In genomic region chr11:98544890-98545677, GRCm38 (mm10) we compare ENCODE assay signal across 10 mouse cellular contexts. TPM values are rescaled to one million over a fixed set of nuclear protein-coding genes. Genes with fewer than 3 reads are reported as not detected.
A peak's percentile ranks its signal among the peaks of the same experiment; 100 is the strongest.
DNase-seq lines count a peak whose midpoint lies in the region; ATAC-seq and TF ChIP-seq lines count a peak whose summit lies in the region.
"Had no signal": no experiment of that assay in that cellular context is flagged by ENCODE, and none has a peak within 500 bp of the region (broad histone marks: within the 10 kb centered on the region; RNA-seq: fewer than 3 reads in every experiment).

No protein-coding gene starts in this region.

- no peak overlapping the region for H3K27ac ChIP-seq in gastrocnemius, adult 2 months
- no peak overlapping the region for H3K27ac ChIP-seq in liver, embryonic 11.5 days (ENCODE audit: low read depth, low read length)

- no peaks in the 10 kb centered on the region for H3K9me3 ChIP-seq in liver, embryonic 11.5 days (ENCODE audit: control insufficient read depth, low read length)

- TF ChIP-seq CTCF in gastrocnemius, adult 2 months (IDR thresholded peaks at IDR 0.05), result no peak

- no peak for ATAC-seq in liver, embryonic 11.5 days (replicated peaks; ENCODE audit: low FRiP score)

- H3K4me3 ChIP-seq in gastrocnemius, adult 2 months, result peak overlapping the region; percentile 64
- peak overlapping the region; percentile 41 for H3K4me3 ChIP-seq in liver, embryonic 11.5 days (ENCODE audit: low read depth, low read length)

- H3K4me1 ChIP-seq in liver, embryonic 11.5 days (replicated peaks; ENCODE audit: control insufficient read depth, insufficient read depth, low read length), result peaks cover 6% of the 10 kb centered on the region; the same call in 1 of the 2 replicates

- no peak for DNase-seq in gastrocnemius, adult 2 months
- no peak for DNase-seq in gastrocnemius, postnatal 25 days
- peak; percentile 29 for DNase-seq in thymus, postnatal 0 days (ENCODE audit: low spot score)
- no peak for DNase-seq in thymus, postnatal 10 days (ENCODE audit: low spot score in 2 of 2)
- DNase-seq in liver, embryonic 11.5 days (ENCODE audit: low spot score), result no peak
- no peak for DNase-seq in right cerebral cortex, postnatal 25 days
- DNase-seq in urinary bladder, postnatal 4 days (ENCODE audit: low spot score in 2 of 2), result no peak
- no peak for DNase-seq in frontal cortex, postnatal 10 days (ENCODE audit: low spot score in 2 of 2)

- intact Hi-C loops in gastrocnemius, adult 2 months (cut with DNase I), result no loop called here

- no peaks in the 10 kb centered on the region for H3K36me3 ChIP-seq in liver, embryonic 11.5 days (ENCODE audit: control insufficient read depth, insufficient read depth, low read length)

- H3K9ac ChIP-seq in liver, embryonic 11.5 days (ENCODE audit: low read depth, low read length), result no peak overlapping the region

- H3K4me2 ChIP-seq in liver, embryonic 11.5 days, result peak overlapping the region; percentile 65

- peaks cover 73% of the 10 kb centered on the region for H3K27me3 ChIP-seq in liver, embryonic 11.5 days (replicated peaks; ENCODE audit: control insufficient read depth, insufficient read depth, low read length)

- WGBS in liver, embryonic 11.5 days, result 4% methylated on average over 16 of the region's 16 CpGs

RNA-seq across cellular contexts. Expression of gene Ikzf3, which starts 0.7 kb away (rescaled TPM):
- under 1 TPM in 1 of 2 experiments, not detected in 1; 0.22 TPM for total RNA-seq in gastrocnemius, adult 2 months (2021)
- total RNA-seq in gastrocnemius, postnatal 25 days (2021), result under 1 TPM in 1 of 2 experiments, not detected in 1; 0.15 TPM
- polyA plus RNA-seq in thymus, postnatal 0 days (2015; fragmentation: Nextera tagmentation; extraction: Ambion mirVana), result 42.6 and 59.5 TPM in 2 replicates
- 0.04 and 0.32 TPM in 2 replicates for polyA plus RNA-seq in liver, embryonic 11.5 days (2014; fragmentation: Nextera tagmentation; extraction: Ambion mirVana)
- polyA plus RNA-seq: C2C12 had no signal

RNA-seq across cellular contexts. Expression of gene Zpbp2, which starts 5.8 kb away (rescaled TPM):
- total RNA-seq in gastrocnemius, adult 2 months (2021), result not detected
- not detected for total RNA-seq in gastrocnemius, postnatal 25 days (2021)
- polyA plus RNA-seq in thymus, postnatal 0 days (2015; fragmentation: Nextera tagmentation; extraction: Ambion mirVana), result 2.3 and 2.4 TPM in 2 replicates
- polyA plus RNA-seq in liver, embryonic 11.5 days (2014; fragmentation: Nextera tagmentation; extraction: Ambion mirVana), result 0.40 and 0.42 TPM in 2 replicates
- total RNA-seq: hematopoietic stem cell, adult 5-6 weeks had no signal
- polyA plus RNA-seq: C2C12 had no signal

RNA-seq across cellular contexts. Expression of gene Ormdl3, which starts 42.1 kb away (rescaled TPM):
- total RNA-seq in gastrocnemius, adult 2 months (2021), result 10 to 100 TPM; 24.5 to 25.7 TPM
- 10 to 100 TPM; 19.9 to 28.2 TPM for total RNA-seq in gastrocnemius, postnatal 25 days (2021)
- 37.6 and 38.5 TPM in 2 replicates for polyA plus RNA-seq in thymus, postnatal 0 days (2015; fragmentation: Nextera tagmentation; extraction: Ambion mirVana)
- polyA plus RNA-seq in liver, embryonic 11.5 days (2014; fragmentation: Nextera tagmentation; extraction: Ambion mirVana), result 10.9 and 11.7 TPM in 2 replicates

RNA-seq across cellular contexts. Expression of gene Lrrc3c, which starts 53.0 kb away (rescaled TPM):
- not detected for total RNA-seq in gastrocnemius, adult 2 months (2021)
- total RNA-seq in gastrocnemius, postnatal 25 days (2021), result not detected
- polyA plus RNA-seq in thymus, postnatal 0 days (2015; fragmentation: Nextera tagmentation; extraction: Ambion mirVana), result not detected in 2 replicates
- not detected in 2 replicates for polyA plus RNA-seq in liver, embryonic 11.5 days (2014; fragmentation: Nextera tagmentation; extraction: Ambion mirVana)
- total RNA-seq: hematopoietic stem cell, adult 5-6 weeks had no signal
- polyA plus RNA-seq: C2C12 had no signal
